Mouse (Mus musculus): Measurements from ENCODE around the gene Cdhr3.
"Not testable (repeated sequence)": the region's sequence is repeated elsewhere in the genome, so short reads cannot be mapped to it uniquely, and the experiment has no call there.

The Cdhr3 gene

DNA sequence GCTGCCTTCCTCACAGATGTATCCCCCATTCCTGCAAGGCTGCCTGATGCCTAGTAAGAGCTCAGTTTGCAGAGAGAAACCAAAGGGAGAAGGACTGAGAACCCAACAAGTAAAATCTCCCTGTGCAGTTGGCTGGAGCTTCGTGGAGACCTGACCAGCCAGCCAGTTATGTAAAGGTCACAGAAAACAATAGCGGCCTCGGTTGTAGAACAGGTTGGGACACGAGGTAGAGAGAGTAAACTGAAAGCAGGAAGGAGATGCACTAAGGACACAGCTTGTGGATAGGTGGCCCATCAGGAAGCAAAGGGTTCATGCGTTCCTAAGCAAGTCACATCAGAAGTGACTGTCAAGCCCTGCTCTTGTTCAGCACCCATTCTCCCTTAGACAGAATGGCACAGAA lies 86.8 kb downstream of the Cdhr3 start:
- DNase-seq (ENCODE audit: low spot score): no peak

DNA sequence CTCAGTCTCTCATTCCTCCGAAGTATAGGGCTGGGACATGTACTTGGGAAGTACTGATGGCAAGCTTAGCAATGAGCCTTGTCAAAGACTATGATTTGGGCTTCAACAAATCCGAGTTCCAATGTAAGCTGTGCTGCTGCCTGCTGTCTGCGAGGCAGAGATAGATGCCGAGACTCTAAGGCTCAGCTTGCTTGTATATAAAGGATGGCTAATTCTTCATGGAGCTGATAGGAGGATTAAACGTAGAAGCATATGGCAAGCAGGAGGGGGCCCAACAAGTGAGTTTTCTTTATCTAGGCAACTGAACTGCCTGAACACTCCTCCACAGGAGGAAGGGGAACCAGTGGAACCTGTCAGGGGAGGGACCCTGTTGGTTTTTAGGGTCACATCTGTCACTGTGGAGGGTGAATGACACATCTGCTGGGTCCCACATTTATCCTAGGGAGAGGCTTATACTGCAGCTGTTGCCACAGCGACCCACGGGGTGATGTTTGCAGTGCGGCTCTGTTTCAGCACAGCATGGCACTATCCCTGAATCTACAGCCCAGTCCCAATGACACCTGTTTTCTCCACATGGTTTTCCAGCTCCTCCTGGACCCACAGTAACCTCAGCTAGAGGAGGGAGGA lies 89.2 kb downstream of the Cdhr3 start:
- DNase-seq (ENCODE audit: low spot score): no peak

DNA sequence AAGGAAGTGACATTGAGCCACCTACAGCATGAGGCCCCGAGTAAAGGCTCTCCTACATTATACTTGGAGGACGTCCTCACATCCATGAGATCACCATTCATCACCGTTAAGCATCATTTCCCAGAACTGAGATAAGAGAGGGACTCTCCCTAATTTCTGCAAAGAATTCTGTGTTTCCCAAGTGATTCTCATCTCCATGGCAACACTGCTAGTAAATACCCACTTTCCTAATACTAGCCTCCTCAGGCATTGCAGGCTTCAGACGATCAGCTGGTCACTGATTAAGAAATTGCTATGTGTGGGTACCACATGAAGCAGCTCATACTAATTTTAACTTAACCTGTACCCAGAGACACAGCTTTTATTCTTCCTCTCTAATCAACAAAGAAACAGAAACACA lies 92.3 kb downstream of the Cdhr3 start:
- no peak for DNase-seq (ENCODE audit: low spot score)

DNA sequence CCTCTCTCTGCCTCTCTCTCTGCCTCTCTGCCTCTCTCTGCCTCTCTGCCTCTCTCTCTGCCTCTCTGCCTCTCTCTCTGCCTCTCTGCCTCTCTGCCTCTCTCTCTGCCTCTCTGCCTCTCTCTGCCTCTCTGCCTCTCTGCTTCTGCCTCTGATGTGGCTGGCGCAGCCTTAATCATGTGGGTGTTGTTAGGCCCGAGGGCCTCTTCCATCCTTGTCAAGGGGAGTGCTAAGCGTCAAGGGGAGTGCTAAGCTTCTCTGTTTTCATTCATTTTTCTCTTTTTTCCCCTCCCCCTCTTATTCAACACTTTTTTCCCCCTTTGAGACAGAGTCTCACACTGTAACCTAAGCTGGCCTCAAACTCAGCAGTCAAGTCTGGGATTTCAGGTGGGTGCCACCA lies 92.9 kb downstream of the Cdhr3 start:
- not testable (repeated sequence) for DNase-seq (ENCODE audit: low spot score)

DNA sequence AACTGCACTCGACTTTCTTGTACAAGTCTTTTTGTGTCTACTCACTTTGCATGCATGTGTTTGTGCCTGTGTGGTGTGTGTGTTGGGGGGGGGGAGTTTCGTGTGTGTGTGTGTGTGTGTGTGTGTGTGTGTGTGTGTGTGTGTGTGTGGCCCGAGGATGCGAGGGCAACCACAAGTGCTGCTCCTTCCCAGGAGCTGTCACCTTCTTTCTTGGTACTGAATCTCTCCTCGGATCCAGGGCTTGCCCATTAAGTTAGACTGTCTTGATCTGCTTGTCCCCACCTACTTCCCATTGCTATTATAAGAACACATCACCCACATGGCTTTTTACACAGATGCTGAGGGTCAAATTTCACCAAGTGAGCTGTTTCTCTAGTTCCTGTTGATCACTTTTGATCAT lies 93.9 kb downstream of the Cdhr3 start:
- no peak for DNase-seq (ENCODE audit: low spot score)

GRCm38 (mm10) chr12:32995081-32995834 lies 97.4 kb downstream of the Cdhr3 start:
- DNase-seq (ENCODE audit: low spot score): no peak

GRCm38 (mm10) chr12:32994081-32994480 lies 98.6 kb downstream of the Cdhr3 start:
- DNase-seq (ENCODE audit: low spot score): no peak

DNA sequence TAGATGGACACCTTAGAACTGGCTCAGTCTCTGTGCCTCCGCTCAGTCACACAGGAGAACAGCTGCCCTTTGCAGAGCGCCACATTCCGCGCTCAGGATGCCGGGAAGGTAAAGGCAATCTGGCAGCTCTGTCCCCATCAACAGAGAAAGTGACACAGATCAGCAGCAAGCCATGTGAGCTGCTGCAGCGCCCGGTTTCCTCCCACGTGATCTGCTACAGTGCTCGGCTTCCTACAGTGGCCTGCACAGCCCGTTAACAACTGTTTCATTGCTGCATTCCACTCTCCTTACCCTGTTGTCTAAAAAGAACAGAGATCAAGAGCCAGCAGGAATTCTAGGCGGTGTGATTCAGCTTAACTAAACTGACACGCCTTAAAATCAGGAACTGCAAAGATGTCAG lies 102.9 kb downstream of the Cdhr3 start:
- no peak for DNase-seq (ENCODE audit: low spot score)

DNA sequence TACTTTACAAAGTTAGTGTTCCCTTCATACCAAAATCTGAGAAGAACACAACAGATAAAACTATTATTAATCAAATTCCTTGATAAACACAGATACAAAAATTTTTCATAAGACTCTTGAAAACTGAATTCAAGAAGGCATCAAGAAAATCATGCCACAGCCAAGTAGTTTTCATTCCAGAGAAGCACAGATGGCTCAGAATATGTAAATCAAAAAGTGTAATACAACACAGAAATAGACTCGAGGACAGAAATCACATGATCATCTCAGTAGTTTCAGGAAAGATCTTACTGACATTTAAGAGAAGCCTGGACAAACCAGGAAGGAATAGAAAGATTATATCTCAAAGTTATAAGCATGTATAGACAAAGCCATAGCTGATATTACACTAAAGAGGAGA lies 106.4 kb downstream of the Cdhr3 start:
- DNase-seq (ENCODE audit: low spot score): no peak

Data from layer of hippocampus, adult 9-10 months (tissue).